Mouse (Mus musculus): ENCODE measurements around the gene Rnf224. TPM values are rescaled to one million over a fixed set of nuclear protein-coding genes. Genes with fewer than 3 reads are reported as not detected.

Gene Rnf224
- polyA plus RNA-seq, 1 experiment from 2014 or later = not detected

DNA sequence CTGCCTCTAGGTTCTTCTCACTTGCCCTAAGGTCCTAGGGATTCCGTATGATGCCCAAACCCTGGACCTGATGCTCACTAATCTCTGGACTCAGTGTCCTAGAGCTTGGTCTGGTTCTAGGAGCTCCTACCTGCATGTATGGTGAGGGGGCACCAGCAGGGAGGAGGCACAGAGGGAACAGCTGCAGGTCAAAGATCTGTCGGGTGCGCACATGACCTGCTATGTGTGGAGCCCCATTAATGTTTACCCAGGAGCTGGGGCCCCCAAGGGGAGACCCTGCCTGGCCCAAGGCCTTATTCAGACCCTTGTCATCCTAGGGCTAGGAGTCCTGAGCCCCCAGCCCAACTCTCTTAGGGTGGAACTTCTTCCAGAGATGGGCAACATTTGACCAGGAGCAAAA, 2.5 kb downstream of the Rnf224 start, which contains the start of gene Slc34a3:
TSS of gene Slc34a3 (minus strand) at position 315 of the 400 bp plus-strand sequence.
- no peak within 1 kb of the TSS for H3K27ac ChIP-seq
- H3K9me3 ChIP-seq (replicated peaks) = no peaks in the 10 kb centered on the region
- WGBS = 87% methylated on average over 3 of the region's 3 CpGs
- no peaks in the 10 kb centered on the region for H3K4me1 ChIP-seq
- H3K4me3 ChIP-seq = no peak within 1 kb of the TSS
- no peak within 1 kb of the TSS for H3K9ac ChIP-seq
- H3K27me3 ChIP-seq = peaks cover 25% of the 10 kb centered on the region
- no peak for ATAC-seq (ENCODE audit: low FRiP score)
- no peaks in the 10 kb centered on the region for H3K36me3 ChIP-seq
- no peak within 1 kb of the TSS for H3K4me2 ChIP-seq (replicated peaks)

DNA sequence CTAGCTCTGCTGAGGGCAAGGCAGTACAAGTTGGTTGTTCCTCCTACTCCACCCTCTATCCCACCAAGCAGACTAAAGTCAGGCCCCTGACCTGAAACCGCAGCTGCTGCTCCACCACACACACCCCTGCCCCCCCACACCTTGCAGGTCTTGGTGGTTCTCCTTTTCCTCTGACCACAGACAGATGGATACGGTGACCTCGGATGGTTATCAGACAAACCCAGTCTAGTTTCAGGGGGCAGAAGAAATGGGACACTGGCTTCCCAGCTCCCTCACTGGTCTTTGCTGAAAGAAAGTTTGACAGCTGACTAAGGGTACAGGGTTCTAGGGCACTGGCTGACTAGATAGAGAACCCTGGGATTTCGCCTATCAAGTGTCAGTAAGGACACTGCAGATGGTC, 3.2 kb downstream of the Rnf224 start:
- Histone ChIP-seq H3K9me3 (replicated peaks) (no peaks in the 10 kb centered on the region), H3K4me2 (replicated peaks) (no peak overlapping the region), H3K4me1 (peaks cover 6% of the 10 kb centered on the region), H3K9ac (no peak overlapping the region), H3K27ac (no peak overlapping the region), H3K27me3 (peaks cover 23% of the 10 kb centered on the region), H3K4me3 (no peak overlapping the region), H3K36me3 (no peaks in the 10 kb centered on the region)
- WGBS = 85% methylated on average over 4 of the region's 4 CpGs
- no peak for ATAC-seq (ENCODE audit: low FRiP score)

DNA sequence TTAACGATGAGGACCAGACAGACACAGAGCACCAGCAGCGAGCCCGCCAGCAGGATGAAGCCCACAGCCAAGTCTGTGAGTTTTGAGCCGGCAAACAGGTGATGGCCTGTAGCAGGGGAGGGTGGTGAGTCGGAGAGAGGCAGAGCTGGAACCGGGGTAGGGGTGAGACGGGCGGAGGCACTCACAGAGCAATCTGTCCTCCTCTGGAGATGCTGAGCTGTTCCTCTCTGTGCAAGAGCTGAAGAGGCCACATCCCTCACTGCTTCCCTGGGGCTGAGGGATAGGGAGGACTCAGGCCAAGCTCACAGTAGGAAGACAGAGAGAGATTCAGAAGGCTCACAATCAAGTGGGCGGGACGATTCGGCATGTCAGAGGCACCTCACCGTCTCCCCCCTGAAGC, 5.5 kb downstream of the Rnf224 start:
- Histone ChIP-seq H3K9me3 (replicated peaks) (no peaks in the 10 kb centered on the region), H3K4me3 (no peak overlapping the region), H3K4me2 (replicated peaks) (no peak overlapping the region), H3K9ac (no peak overlapping the region), H3K27ac (no peak overlapping the region), H3K4me1 (peaks cover 7% of the 10 kb centered on the region), H3K27me3 (peaks cover 19% of the 10 kb centered on the region), H3K36me3 (no peaks in the 10 kb centered on the region)
- no peak for ATAC-seq (ENCODE audit: low FRiP score)
- 60% methylated on average over 12 of the region's 12 CpGs for WGBS

DNA sequence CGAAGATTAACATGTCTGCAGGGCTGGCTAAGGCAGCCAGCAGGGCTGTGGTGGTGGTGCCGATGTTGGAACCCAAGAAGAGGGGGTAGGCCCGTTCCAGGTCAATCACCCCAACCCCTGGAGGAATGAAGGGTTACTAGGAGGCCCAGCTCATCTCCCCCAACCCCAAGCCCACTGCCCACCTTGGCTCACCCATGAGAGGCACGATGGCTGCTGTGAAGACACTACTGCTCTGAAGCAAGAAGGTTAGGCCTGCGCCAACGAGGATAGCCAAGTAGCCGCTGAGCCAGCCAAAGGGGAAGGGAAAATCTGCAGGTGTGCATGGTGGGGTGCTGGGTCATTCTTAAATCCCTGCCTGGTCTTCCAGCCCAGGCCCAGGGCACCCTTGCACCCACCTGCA, 6.0 kb downstream of the Rnf224 start:
- Histone ChIP-seq H3K9ac (no peak overlapping the region), H3K4me1 (peaks cover 10% of the 10 kb centered on the region), H3K4me2 (replicated peaks) (no peak overlapping the region), H3K27me3 (peaks cover 18% of the 10 kb centered on the region), H3K36me3 (no peaks in the 10 kb centered on the region), H3K9me3 (replicated peaks) (no peaks in the 10 kb centered on the region), H3K4me3 (no peak overlapping the region), H3K27ac (no peak overlapping the region)
- 87% methylated on average over 7 of the region's 7 CpGs for WGBS
- no peak for ATAC-seq (ENCODE audit: low FRiP score)

DNA sequence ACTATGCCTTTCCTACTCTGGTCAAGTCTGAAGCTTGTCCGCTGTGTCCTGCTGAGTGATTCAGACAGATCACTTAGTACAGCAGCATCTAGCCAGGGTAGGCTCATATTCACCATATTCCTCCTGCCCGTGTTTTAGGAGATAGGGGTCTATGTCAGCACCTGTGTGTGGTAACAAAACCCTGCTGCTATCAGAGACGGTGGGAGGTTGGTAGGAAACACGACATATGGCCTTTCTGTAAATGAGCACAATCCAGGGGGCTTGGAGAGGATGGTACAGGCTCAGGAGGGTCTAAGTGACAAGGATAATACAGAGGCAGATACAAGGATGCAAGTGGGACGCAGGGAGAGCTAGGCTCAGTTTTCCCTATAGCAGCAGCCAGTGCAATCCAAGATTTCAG, 7.0 kb downstream of the Rnf224 start:
- no peak for ATAC-seq (ENCODE audit: low FRiP score)
- Histone ChIP-seq H3K4me2 (replicated peaks) (no peak overlapping the region), H3K27me3 (peaks cover 18% of the 10 kb centered on the region), H3K36me3 (no peaks in the 10 kb centered on the region), H3K27ac (no peak overlapping the region), H3K9ac (no peak overlapping the region), H3K4me3 (no peak overlapping the region), H3K9me3 (replicated peaks) (no peaks in the 10 kb centered on the region), H3K4me1 (peaks cover 12% of the 10 kb centered on the region)
- 85% methylated on average over 5 of the region's 5 CpGs for WGBS

DNA sequence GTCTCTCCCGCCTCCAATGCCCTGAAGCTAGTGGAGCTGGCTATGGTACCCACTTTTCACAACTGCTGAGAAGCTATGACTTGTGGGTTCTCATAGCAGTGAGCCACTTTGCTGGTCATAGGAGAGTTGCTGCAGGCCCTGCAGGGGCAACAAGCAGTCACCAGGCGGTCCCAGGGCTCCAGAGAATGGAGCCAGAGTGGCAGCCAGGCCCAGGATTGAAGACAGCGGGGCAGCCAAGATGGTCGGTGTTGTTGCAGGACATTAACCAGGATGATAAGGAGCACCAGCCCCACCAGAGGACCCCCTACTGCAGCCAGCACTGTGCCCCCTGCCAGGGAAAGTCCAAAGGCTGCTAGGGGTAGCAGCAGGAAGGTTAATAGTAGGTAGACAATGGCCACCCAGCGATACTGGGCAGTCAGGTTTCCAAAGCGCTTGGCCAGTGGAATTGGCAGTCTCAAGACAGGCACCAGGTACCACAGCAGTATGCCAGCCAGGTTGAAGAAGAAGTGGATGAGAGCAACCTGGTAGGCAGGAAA, 7.5 kb downstream of the Rnf224 start:
- H3K27me3 ChIP-seq = peaks cover 13% of the 10 kb centered on the region
- peak overlapping the region; percentile 34; the same call in 1 of the 2 replicates for H3K4me2 ChIP-seq (replicated peaks)
- H3K9ac ChIP-seq = peak overlapping the region; percentile 8; the same call in 1 of the 2 replicates
- ATAC-seq (ENCODE audit: low FRiP score) = no peak
- H3K4me1 ChIP-seq = peaks cover 12% of the 10 kb centered on the region
- 74% methylated on average over 6 of the region's 6 CpGs for WGBS
- no peak overlapping the region for H3K4me3 ChIP-seq
- H3K36me3 ChIP-seq = no peaks in the 10 kb centered on the region
- no peaks in the 10 kb centered on the region for H3K9me3 ChIP-seq (replicated peaks)
- H3K27ac ChIP-seq = 0 out of 2 replicates have a peak overlapping the region, but pooled peaks have one; percentile 31

DNA sequence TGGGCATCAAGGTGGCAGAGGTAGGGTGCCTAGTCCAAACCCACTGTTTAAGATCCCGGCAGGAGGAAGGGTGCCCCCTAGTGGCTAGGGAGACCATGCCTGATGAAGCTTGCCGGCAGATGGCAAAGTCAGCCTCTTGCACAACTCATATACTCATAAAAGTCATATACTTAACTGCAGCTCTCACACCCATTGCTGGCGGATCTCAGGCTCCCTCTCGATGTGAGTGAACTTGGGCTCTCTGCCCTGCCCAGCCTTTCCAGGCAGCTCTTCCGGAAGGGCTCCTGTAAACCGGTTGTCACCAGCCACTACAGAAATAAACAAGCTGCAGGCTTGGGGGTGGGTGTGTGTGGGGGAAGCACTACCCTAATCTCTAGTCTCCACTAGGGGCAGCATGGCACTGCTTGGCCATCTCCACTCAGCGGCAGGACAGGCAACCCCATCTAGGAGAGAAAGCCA, 8.1 kb downstream of the Rnf224 start:
- Histone ChIP-seq H3K9ac (peak overlapping the region; percentile 8; the same call in 1 of the 2 replicates), H3K27ac (peak overlapping the region; percentile 31; the same call in 1 of the 2 replicates)
- WGBS = 2% methylated on average over 7 of the region's 7 CpGs

DNA sequence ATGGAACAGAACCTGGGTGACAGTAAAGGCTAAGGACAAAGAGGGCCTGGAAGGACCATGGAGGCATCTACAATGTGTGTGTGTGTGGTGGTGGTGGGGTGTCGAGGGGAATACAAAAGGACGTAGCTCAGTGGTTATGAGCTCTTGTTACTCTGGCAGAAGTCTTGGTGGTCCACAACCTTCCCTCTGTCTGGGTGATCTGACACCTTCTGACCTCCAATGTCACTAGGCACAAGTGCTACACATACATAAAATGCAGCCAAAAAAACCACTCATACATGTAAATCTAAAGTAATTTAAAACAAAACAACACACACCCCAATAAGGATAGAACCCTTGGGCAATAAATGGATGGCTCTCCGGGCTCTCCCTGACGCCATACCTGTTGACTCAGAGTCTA, 9.2 kb downstream of the Rnf224 start:
- no peaks in the 10 kb centered on the region for H3K9me3 ChIP-seq (replicated peaks)
- peaks cover 10% of the 10 kb centered on the region for H3K27me3 ChIP-seq
- peaks cover 20% of the 10 kb centered on the region for H3K4me1 ChIP-seq
- H3K4me2 ChIP-seq (replicated peaks) = no peak overlapping the region
- no peak overlapping the region for H3K27ac ChIP-seq
- 87% methylated on average over 4 of the region's 4 CpGs for WGBS
- no peaks in the 10 kb centered on the region for H3K36me3 ChIP-seq
- H3K9ac ChIP-seq = no peak overlapping the region
- ATAC-seq (ENCODE audit: low FRiP score) = no peak
- H3K4me3 ChIP-seq = no peak overlapping the region

More for the DNA sequence above, 8.1 kb downstream of the Rnf224 start:
- H3K4me1 ChIP-seq = peaks cover 16% of the 10 kb centered on the region
- H3K4me2 ChIP-seq (replicated peaks) = peak overlapping the region; percentile 34
- no peaks in the 10 kb centered on the region for H3K36me3 ChIP-seq
- no peak for ATAC-seq (ENCODE audit: low FRiP score)
- H3K9me3 ChIP-seq (replicated peaks) = no peaks in the 10 kb centered on the region
- 0 out of 2 replicates have a peak overlapping the region, but pooled peaks have one; percentile 6 for H3K4me3 ChIP-seq
- peaks cover 10% of the 10 kb centered on the region for H3K27me3 ChIP-seq

DNA sequence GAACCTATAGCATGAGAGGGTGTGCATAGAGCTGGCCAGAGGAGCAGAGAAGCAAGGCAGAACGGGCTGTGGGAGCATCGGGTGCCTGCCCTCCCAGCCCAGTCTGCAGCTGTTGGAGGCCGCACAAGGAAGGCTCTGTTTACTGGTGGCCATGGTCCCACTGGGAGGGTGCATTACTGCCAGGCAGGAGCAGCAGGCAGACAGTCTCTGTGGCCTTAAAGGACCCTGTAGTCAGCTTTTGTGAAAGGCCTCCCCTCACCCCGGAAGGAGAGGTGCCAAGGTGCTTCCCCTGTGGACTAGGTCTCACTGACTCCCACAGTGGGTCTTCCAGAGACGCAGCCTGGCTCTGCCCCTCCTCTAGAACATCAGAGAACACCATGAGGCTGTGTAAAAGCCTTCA, 9.7 kb downstream of the Rnf224 start:
- Histone ChIP-seq H3K9me3 (replicated peaks) (no peaks in the 10 kb centered on the region), H3K4me2 (replicated peaks) (no peak overlapping the region), H3K9ac (no peak overlapping the region), H3K27ac (no peak overlapping the region), H3K27me3 (peaks cover 8% of the 10 kb centered on the region), H3K4me3 (no peak overlapping the region), H3K36me3 (peaks cover 1% of the 10 kb centered on the region), H3K4me1 (peaks cover 20% of the 10 kb centered on the region)
- 88% methylated on average over 5 of the region's 5 CpGs for WGBS
- ATAC-seq (ENCODE audit: low FRiP score) = no peak

DNA sequence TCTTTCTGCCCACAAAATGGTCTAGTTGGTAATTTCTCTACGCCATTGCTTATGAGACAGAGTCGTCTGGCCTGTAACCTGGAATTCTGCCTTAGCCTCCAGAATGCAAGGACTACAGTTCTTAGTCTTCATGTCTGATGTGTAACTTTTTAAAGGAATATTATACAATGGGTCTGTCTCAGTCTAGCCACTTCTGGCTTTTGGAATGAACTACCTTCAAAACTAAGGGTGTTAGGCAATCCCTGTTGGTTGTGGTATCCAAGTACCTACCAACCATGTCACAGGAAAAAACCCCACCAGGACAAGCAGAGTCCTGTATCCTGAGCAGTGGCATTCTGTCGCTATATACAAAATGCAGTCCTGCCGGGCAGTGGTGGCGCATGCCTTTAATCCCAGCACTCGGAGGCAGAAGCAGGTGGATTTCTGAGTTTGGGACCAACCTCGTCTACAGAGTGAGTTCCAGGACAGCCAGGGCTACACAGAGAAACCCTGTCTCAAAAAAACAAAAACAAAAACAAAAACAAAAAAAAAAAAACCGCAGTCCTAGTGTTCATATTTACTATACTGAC, 10.7 kb downstream of the Rnf224 start:
- Histone ChIP-seq H3K9ac (no peak overlapping the region), H3K4me3 (no peak overlapping the region; the same call in 1 of the 2 replicates), H3K27me3 (0 out of 2 replicates have a peak, but pooled peaks cover 2% of the 10 kb centered on the region), H3K36me3 (peaks cover 5% of the 10 kb centered on the region), H3K9me3 (replicated peaks) (no peaks in the 10 kb centered on the region), H3K4me2 (replicated peaks) (peak overlapping the region; percentile 59), H3K27ac (peak overlapping the region; percentile 97), H3K4me1 (peaks cover 23% of the 10 kb centered on the region)
- 76% methylated on average over 8 of the region's 8 CpGs for WGBS
- no peak for ATAC-seq (ENCODE audit: low FRiP score)

DNA sequence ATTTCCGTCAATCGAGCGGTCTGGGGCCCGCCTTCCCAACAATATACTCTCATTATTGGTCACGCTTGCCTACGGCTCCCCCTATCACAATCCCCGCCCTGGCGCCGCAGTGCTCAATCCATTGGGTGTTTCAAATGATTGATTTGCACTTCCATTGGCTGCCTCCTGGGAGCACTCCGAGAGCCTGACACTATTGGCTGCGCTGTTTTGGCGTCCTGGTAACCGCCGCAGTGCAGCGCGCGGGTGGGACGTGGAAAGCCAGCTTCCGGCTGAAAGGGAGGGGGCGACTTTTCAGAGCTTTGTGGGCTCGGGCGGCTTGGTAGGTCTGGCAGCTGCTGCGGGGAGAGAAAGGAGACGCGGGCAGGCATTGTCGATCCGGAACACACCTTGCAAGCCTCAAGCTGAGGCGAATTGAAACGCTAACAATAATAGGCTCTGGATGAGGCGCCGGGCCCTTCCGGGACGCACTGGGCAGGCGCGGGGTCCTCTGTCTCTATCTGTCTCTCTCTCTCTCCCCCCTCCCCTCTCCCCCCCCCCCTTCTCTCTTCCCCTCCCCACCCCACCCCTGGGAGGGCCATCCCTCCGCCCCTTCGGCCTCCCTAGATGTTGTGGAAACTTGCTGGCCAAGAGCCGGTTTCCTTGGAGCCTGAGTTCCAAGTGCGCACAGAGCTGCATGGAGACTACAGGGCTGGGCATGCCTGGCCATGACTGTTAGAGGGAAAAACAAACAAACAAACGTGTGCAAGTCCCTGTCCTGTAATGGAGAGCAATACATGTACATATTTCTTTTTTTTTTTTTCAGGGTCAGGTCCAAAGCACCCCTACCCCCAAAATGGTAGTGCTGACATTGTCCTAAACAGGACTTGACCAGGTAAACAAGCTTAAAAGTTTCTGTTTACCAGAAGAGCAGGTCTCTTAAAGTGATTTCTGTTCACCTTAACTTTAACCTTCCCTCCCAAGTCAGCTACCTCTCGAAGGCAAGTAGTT, 11.5 kb downstream of the Rnf224 start:
- Histone ChIP-seq H3K4me2 (replicated peaks) (peak overlapping the region; percentile 59), H3K4me1 (peaks cover 23% of the 10 kb centered on the region), H3K9ac (peak overlapping the region; percentile 69), H3K27me3 (0 out of 2 replicates have a peak, but pooled peaks cover 2% of the 10 kb centered on the region), H3K9me3 (replicated peaks) (no peaks in the 10 kb centered on the region), H3K36me3 (peaks cover 5% of the 10 kb centered on the region), H3K4me3 (peak overlapping the region; percentile 72), H3K27ac (peak overlapping the region; percentile 97)
- WGBS = 2% methylated on average over 39 of the region's 41 CpGs
- peak; percentile 98 for ATAC-seq (ENCODE audit: low FRiP score)

DNA sequence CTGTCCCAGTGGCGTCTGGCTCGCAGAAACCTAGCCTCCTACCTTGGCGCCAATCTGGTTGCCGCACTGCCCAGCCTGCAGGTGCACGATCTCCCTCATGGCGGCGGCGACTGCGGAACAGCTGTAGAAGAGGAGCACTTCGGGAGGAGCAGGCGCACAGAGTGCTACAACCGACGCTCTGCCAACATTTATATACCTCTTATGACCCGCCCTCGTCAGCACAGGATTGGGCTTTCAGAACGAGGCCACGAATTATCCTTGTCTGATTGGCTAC, 12.2 kb downstream of the Rnf224 start, which contains the start of gene Tubb4b:
TSS of gene Tubb4b (minus strand) at position 211 of the 274 bp plus-strand sequence.
- WGBS = 0% methylated on average over 17 of the region's 17 CpGs
- H3K4me2 ChIP-seq (replicated peaks) = peak within 1 kb of the TSS; percentile 81
- H3K36me3 ChIP-seq = peaks cover 5% of the 10 kb centered on the region
- ATAC-seq (ENCODE audit: low FRiP score) = no peak
- H3K9ac ChIP-seq = peak within 1 kb of the TSS; percentile 84
- H3K4me1 ChIP-seq = peaks cover 23% of the 10 kb centered on the region
- 0 out of 2 replicates have a peak, but pooled peaks cover 2% of the 10 kb centered on the region for H3K27me3 ChIP-seq
- H3K9me3 ChIP-seq (replicated peaks) = no peaks in the 10 kb centered on the region
- H3K27ac ChIP-seq = peak within 1 kb of the TSS; percentile 97
- H3K4me3 ChIP-seq = peak within 1 kb of the TSS; percentile 72

Measured in hindbrain, embryonic 12.5 days (tissue).